Mouse (Mus musculus): ENCODE results near the gene Agap2. TPM values are rescaled to one million over a fixed set of nuclear protein-coding genes. Genes with fewer than 3 reads are reported as not detected.

The Agap2 gene
- total and polyA plus RNA-seq, 2 experiments: 0.28 to 0.55 TPM

DNA sequence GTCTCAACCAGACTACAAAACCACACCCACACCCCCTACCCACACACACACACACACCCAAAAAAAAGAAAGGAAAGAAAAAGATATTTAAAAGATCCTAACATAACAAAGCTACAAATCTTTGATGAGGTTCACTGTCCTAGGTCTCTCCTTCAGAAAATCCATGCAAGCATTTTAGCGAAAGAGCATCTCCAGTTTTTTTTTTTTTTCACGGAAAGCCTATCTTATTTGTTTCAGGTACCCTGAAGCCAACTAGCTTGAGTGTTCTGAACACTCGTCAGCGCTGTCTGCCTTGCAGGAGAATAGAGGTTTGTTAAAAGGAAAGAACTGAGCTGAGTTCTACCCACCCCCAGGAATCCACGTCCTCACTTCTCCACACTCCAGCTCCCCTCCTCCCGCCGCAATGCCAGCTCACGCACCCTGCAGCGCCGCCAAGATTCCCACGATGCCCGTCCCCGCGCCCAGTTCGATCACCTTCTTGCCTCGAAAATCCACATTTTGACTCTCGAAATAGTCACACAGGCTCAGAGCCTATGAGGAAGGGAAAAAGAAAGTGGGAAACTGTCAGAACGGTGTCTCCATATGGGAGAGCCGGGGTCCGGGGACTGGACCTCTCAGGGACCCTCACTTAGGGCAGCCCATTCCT, 34.4 kb upstream of the Agap2 start:
- no peak for DNase-seq (ENCODE audit: extremely low read depth, low read depth, low spot score)
- peaks cover 5% of the 10 kb centered on the region; the same call in 1 of the 2 replicates for H3K4me1 ChIP-seq (ENCODE audit: control insufficient read depth, insufficient read depth, low read length)
- no peaks in the 10 kb centered on the region for H3K79me2 ChIP-seq (ENCODE audit: control insufficient read depth, insufficient read depth, low read length)
- H3K27ac ChIP-seq (replicated peaks; ENCODE audit: insufficient read depth, low read depth, low read length): no peak overlapping the region
- 4% methylated on average over 20 of the region's 20 CpGs for WGBS
- peak overlapping the region; percentile 84 for H3K4me3 ChIP-seq (ENCODE audit: insufficient read depth, low read depth, low read length)
- H3K9ac ChIP-seq (ENCODE audit: low read depth, low read length): peak overlapping the region; percentile 47
- H3K36me3 ChIP-seq (ENCODE audit: control insufficient read depth, insufficient read depth, low read length): no peaks in the 10 kb centered on the region
- TF ChIP-seq CTCF (IDR thresholded peaks at IDR 0.05; ENCODE audit: low read depth, low read length) (no peak), POLR2A (IDR thresholded peaks at IDR 0.05; ENCODE audit: extremely low read depth, insufficient read depth, low read length) (no peak)
- H3K27me3 ChIP-seq (ENCODE audit: control insufficient read depth, insufficient read depth, low read length): no peaks in the 10 kb centered on the region

- no peak for DNase-seq (ENCODE audit: extremely low read depth, low read depth, low spot score)
- peak within 1 kb of the TSS; percentile 71 for H3K9ac ChIP-seq (ENCODE audit: low read depth, low read length)
- H3K79me2 ChIP-seq (ENCODE audit: control insufficient read depth, insufficient read depth, low read length): no peaks in the 10 kb centered on the region
- no peaks in the 10 kb centered on the region for H3K27me3 ChIP-seq (ENCODE audit: control insufficient read depth, insufficient read depth, low read length)
- H3K27ac ChIP-seq (replicated peaks; ENCODE audit: insufficient read depth, low read depth, low read length): no peak within 1 kb of the TSS; the same call in 1 of the 2 replicates
- peak within 1 kb of the TSS; percentile 84 for H3K4me3 ChIP-seq (ENCODE audit: insufficient read depth, low read depth, low read length)
- WGBS: under 1% methylated on average over 28 of the region's 28 CpGs
- H3K4me1 ChIP-seq (ENCODE audit: control insufficient read depth, insufficient read depth, low read length): peaks cover 5% of the 10 kb centered on the region; the same call in 1 of the 2 replicates
- no peaks in the 10 kb centered on the region for H3K36me3 ChIP-seq (ENCODE audit: control insufficient read depth, insufficient read depth, low read length)
- TF ChIP-seq CTCF (IDR thresholded peaks at IDR 0.05; ENCODE audit: low read depth, low read length) (no peak), POLR2A (IDR thresholded peaks at IDR 0.05; ENCODE audit: extremely low read depth, insufficient read depth, low read length) (no peak)
Measured at GRCm38 (mm10) chr10:127041274-127041766, 33.8 kb upstream of the Agap2 start, which contains the start of the genes Mettl1 and Eef1akmt3. Gene Mettl1 (plus strand): TSS chr10:127041414. Gene Eef1akmt3 (minus strand): TSS chr10:127041513.

- no peak overlapping the region; the same call in 1 of the 2 replicates for H3K27ac ChIP-seq (replicated peaks; ENCODE audit: insufficient read depth, low read depth, low read length)
- peaks cover 5% of the 10 kb centered on the region; the same call in 1 of the 2 replicates for H3K4me1 ChIP-seq (ENCODE audit: control insufficient read depth, insufficient read depth, low read length)
- H3K36me3 ChIP-seq (ENCODE audit: control insufficient read depth, insufficient read depth, low read length): no peaks in the 10 kb centered on the region
- peak overlapping the region; percentile 84 for H3K4me3 ChIP-seq (ENCODE audit: insufficient read depth, low read depth, low read length)
- TF ChIP-seq POLR2A (IDR thresholded peaks at IDR 0.05; ENCODE audit: extremely low read depth, insufficient read depth, low read length) (no peak), CTCF (IDR thresholded peaks at IDR 0.05; ENCODE audit: low read depth, low read length) (no peak)
- under 1% methylated on average over 44 of the region's 44 CpGs for WGBS
- peak overlapping the region; percentile 71 for H3K9ac ChIP-seq (ENCODE audit: low read depth, low read length)
- DNase-seq (ENCODE audit: extremely low read depth, low read depth, low spot score): peak; percentile 70
- H3K27me3 ChIP-seq (ENCODE audit: control insufficient read depth, insufficient read depth, low read length): no peaks in the 10 kb centered on the region
- H3K79me2 ChIP-seq (ENCODE audit: control insufficient read depth, insufficient read depth, low read length): no peaks in the 10 kb centered on the region
Measured at GRCm38 (mm10) chr10:127041774-127042338, 33.2 kb upstream of the Agap2 start.

- no peaks in the 10 kb centered on the region for H3K79me2 ChIP-seq (ENCODE audit: control insufficient read depth, insufficient read depth, low read length)
- no peaks in the 10 kb centered on the region for H3K36me3 ChIP-seq (ENCODE audit: control insufficient read depth, insufficient read depth, low read length)
- 28% methylated on average over 5 of the region's 5 CpGs for WGBS
- TF ChIP-seq CTCF (IDR thresholded peaks at IDR 0.05; ENCODE audit: low read depth, low read length) (no peak), POLR2A (IDR thresholded peaks at IDR 0.05; ENCODE audit: extremely low read depth, insufficient read depth, low read length) (no peak)
- H3K9ac ChIP-seq (ENCODE audit: low read depth, low read length): peak overlapping the region; percentile 24; the same call in 1 of the 2 replicates
- H3K27ac ChIP-seq (replicated peaks; ENCODE audit: insufficient read depth, low read depth, low read length): no peak overlapping the region
- peaks cover 5% of the 10 kb centered on the region; the same call in 1 of the 2 replicates for H3K4me1 ChIP-seq (ENCODE audit: control insufficient read depth, insufficient read depth, low read length)
- peak overlapping the region; percentile 84 for H3K4me3 ChIP-seq (ENCODE audit: insufficient read depth, low read depth, low read length)
- no peaks in the 10 kb centered on the region for H3K27me3 ChIP-seq (ENCODE audit: control insufficient read depth, insufficient read depth, low read length)
- DNase-seq (ENCODE audit: extremely low read depth, low read depth, low spot score): no peak
Measured at GRCm38 (mm10) chr10:127042468-127043115, 32.5 kb upstream of the Agap2 start.

GRCm38 (mm10) chr10:127043187-127043586, 31.9 kb upstream of the Agap2 start:
- TF ChIP-seq CTCF (IDR thresholded peaks at IDR 0.05; ENCODE audit: low read depth, low read length) (no peak), POLR2A (IDR thresholded peaks at IDR 0.05; ENCODE audit: extremely low read depth, insufficient read depth, low read length) (no peak)

More at GRCm38 (mm10) chr10:127043187-127043586, 31.9 kb upstream of the Agap2 start:
- Histone ChIP-seq H3K27ac (replicated peaks; ENCODE audit: insufficient read depth, low read depth, low read length) (no peak overlapping the region), H3K36me3 (ENCODE audit: control insufficient read depth, insufficient read depth, low read length) (no peaks in the 10 kb centered on the region), H3K9ac (ENCODE audit: low read depth, low read length) (no peak overlapping the region), H3K79me2 (ENCODE audit: control insufficient read depth, insufficient read depth, low read length) (no peaks in the 10 kb centered on the region), H3K4me3 (ENCODE audit: insufficient read depth, low read depth, low read length) (no peak overlapping the region), H3K4me1 (ENCODE audit: control insufficient read depth, insufficient read depth, low read length) (peaks cover 5% of the 10 kb centered on the region; the same call in 1 of the 2 replicates), H3K27me3 (ENCODE audit: control insufficient read depth, insufficient read depth, low read length) (peaks cover 4% of the 10 kb centered on the region; the same call in 1 of the 2 replicates)
- 93% methylated on average over 6 of the region's 6 CpGs for WGBS
- no peak for DNase-seq (ENCODE audit: extremely low read depth, low read depth, low spot score)
